Comparison of ENCODE assay signal across 9 mouse cellular contexts in the genomic region with DNA sequence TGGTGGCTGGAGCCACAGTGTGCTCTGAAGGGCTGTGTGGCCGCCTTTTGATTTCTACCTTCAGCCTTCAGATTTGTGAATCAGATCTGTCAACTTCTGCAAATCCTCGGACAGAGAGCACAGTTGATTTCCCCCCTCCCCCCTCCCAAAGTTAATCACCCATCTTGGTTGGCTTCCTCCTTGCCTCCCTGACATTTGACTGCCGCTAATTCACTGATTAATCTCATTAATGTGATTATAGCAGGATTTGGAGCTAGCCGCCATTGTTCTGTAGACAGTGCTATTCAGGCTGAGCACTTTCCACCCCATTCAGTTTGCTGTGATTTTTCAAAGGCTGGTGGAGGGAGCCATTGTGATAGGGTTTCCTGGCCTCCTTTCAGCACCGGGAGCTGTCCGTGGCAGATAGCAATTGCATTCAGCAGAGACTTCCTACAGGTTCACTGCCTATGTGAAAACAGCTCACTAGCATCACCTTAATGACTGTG. TPM values are rescaled to one million over a fixed set of nuclear protein-coding genes. Genes with fewer than 3 reads are reported as not detected.
DNase-seq lines count a peak whose midpoint lies in the region; ATAC-seq and TF ChIP-seq lines count a peak whose summit lies in the region.
"Had no signal": no experiment of that assay in that cellular context is flagged by ENCODE, and none has a peak within 500 bp of the region (broad histone marks: within the 10 kb centered on the region; RNA-seq: fewer than 3 reads in every experiment).

No protein-coding gene starts in this region.

- peak; percentile 68 for DNase-seq in kidney, postnatal 10 days
- peak; percentile 57 for DNase-seq in R1 (ENCODE audit: low read depth, low spot score)
- DNase-seq in embryo, embryonic 11.5 days (ENCODE audit: low read depth, low spot score): peak; percentile 57
- peak; percentile 82 for DNase-seq in limb, embryonic 11.5 days (ENCODE audit: low spot score)
- peak; percentile 88 for DNase-seq in retina, postnatal 1 day
- DNase-seq in layer of hippocampus, adult 8-10 months (ENCODE audit: low spot score in 2 of 2): no peak
- DNase-seq in thymus, adult 2 months: no peak

- H3K36me3 ChIP-seq in kidney, embryonic 16.5 days (ENCODE audit: insufficient read depth, low read length): no peaks in the 10 kb centered on the region
- no peaks in the 10 kb centered on the region for H3K36me3 ChIP-seq in limb, embryonic 11.5 days (ENCODE audit: control insufficient read depth, insufficient read depth, low read length)
- H3K36me3 ChIP-seq in thymus, adult 2 months (ENCODE audit: control insufficient read depth, insufficient read depth, low read length): no peaks in the 10 kb centered on the region

- H3K9me3 ChIP-seq in kidney, embryonic 16.5 days (ENCODE audit: low read length): no peaks in the 10 kb centered on the region
- no peaks in the 10 kb centered on the region for H3K9me3 ChIP-seq in limb, embryonic 11.5 days (ENCODE audit: control insufficient read depth, low read length)

- H3K4me1 ChIP-seq in kidney, embryonic 16.5 days (ENCODE audit: insufficient read depth, low read length): no peaks in the 10 kb centered on the region
- no peaks in the 10 kb centered on the region for H3K4me1 ChIP-seq in limb, embryonic 11.5 days (ENCODE audit: control insufficient read depth, insufficient read depth, low read length)
- H3K4me1 ChIP-seq in thymus, adult 2 months (replicated peaks; ENCODE audit: control insufficient read depth, insufficient read depth, low read length): no peaks in the 10 kb centered on the region

- TF ChIP-seq POLR2A in thymus, adult 2 months (IDR thresholded peaks at IDR 0.05; ENCODE audit: control insufficient read depth, extremely low read depth, insufficient read depth, low read length, poor library complexity): no peak

- peaks cover 54% of the 10 kb centered on the region for H3K27me3 ChIP-seq in kidney, embryonic 16.5 days (ENCODE audit: insufficient read depth, low read length)
- H3K27me3 ChIP-seq in limb, embryonic 11.5 days (ENCODE audit: control insufficient read depth, insufficient read depth, low read length): peaks cover 21% of the 10 kb centered on the region
- no peaks in the 10 kb centered on the region for H3K27me3 ChIP-seq in thymus, adult 2 months (ENCODE audit: control insufficient read depth, insufficient read depth, low read length)

- no peak overlapping the region for H3K4me2 ChIP-seq in kidney, embryonic 16.5 days (replicated peaks; ENCODE audit: low read depth, low read length)
- H3K4me2 ChIP-seq in limb, embryonic 11.5 days (ENCODE audit: low read depth, severe bottlenecking): no peak overlapping the region

- WGBS in kidney, embryonic 16.5 days: 18% methylated on average over 6 of the region's 6 CpGs
- WGBS in limb, embryonic 11.5 days: 11% methylated on average over 6 of the region's 6 CpGs
- WGBS in thymus, adult 2 months: 15% methylated on average over 6 of the region's 6 CpGs

- no peak overlapping the region for H3K4me3 ChIP-seq in kidney, embryonic 16.5 days (ENCODE audit: low read length)
- H3K4me3 ChIP-seq in limb, embryonic 11.5 days (ENCODE audit: low read depth, low read length): no peak overlapping the region
- no peak overlapping the region for H3K4me3 ChIP-seq in thymus, adult 2 months (ENCODE audit: control insufficient read depth, insufficient read depth, low read length)
- H3K4me3 ChIP-seq: heart, adult 2 months had no signal

- H3K27ac ChIP-seq in kidney, embryonic 16.5 days (ENCODE audit: low read length): no peak overlapping the region
- H3K27ac ChIP-seq in limb, embryonic 11.5 days (replicated peaks; ENCODE audit: low read depth, low read length): no peak overlapping the region
- no peak overlapping the region for H3K27ac ChIP-seq in thymus, adult 2 months (ENCODE audit: control insufficient read depth, insufficient read depth, low read length)
- H3K27ac ChIP-seq: heart, adult 2 months had no signal

- no peak overlapping the region for H3K9ac ChIP-seq in kidney, embryonic 16.5 days (replicated peaks; ENCODE audit: low read length)
- H3K9ac ChIP-seq in limb, embryonic 11.5 days (ENCODE audit: low read length): no peak overlapping the region

- no peak for ATAC-seq in kidney, embryonic 16.5 days (ENCODE audit: low FRiP score, low TSS enrichment)
- no peak for ATAC-seq in limb, embryonic 11.5 days (ENCODE audit: insufficient number of reproducible peaks, low FRiP score, low TSS enrichment, low read depth)

- no peak for TF ChIP-seq CTCF in thymus, adult 2 months (IDR thresholded peaks at IDR 0.05; ENCODE audit: borderline replicate concordance, control insufficient read depth, extremely low read depth, insufficient read depth, low read length, poor library complexity)

RNA-seq across cellular contexts. Expression of a gene that starts 2.1 kb away (rescaled TPM):
- polyA plus RNA-seq in kidney, embryonic 16.5 days (2015; fragmentation: Nextera tagmentation; extraction: Ambion mirVana): 0.39 and 0.41 TPM in 2 replicates
- polyA plus RNA-seq in limb, embryonic 11.5 days (2014; fragmentation: Nextera tagmentation; extraction: Ambion mirVana): 0.18 and 0.21 TPM in 2 replicates
- total RNA-seq in layer of hippocampus, adult 8-10 months (2022): 100 to 1,000 TPM; 184 to 212 (median 200) TPM
- 0.09 and 0.11 TPM in 2 replicates for polyA plus RNA-seq in thymus, adult 2 months (2012; rRNA removed)
- total RNA-seq: heart, adult 2 months had no signal

Comparison
In these comparisons a context has a peak if more than half of its experiments do, and no peak if none do; other contexts are left out.
1. DNase-seq: peak in kidney, postnatal 10 days (single experiment), R1 (single experiment), embryo, embryonic 11.5 days (single experiment), limb, embryonic 11.5 days (single experiment) and retina, postnatal 1 day (single experiment); none in layer of hippocampus, adult 8-10 months (0 of 2) and thymus, adult 2 months (single experiment).